Mouse (Mus musculus) liver, adult 2 months (tissue): ENCODE measurements around the gene Tmem41b.

ENCODE experiments used
- CTCF ChIP-seq: fragments of 200-500 bp; IDR thresholded peaks from 2 replicates; pipeline ENCODE4 v1.5.1; 2011; ENCODE audit warnings: low read depth, low read length, control low read depth
- POLR2A ChIP-seq: fragments of 200-500 bp; IDR thresholded peaks from 2 replicates; pipeline ENCODE4 v1.6.1; 2011; ENCODE audit warnings: low read length, control low read depth; ENCODE audit not compliant: insufficient read depth; ENCODE audit errors: extremely low read depth

DNA sequence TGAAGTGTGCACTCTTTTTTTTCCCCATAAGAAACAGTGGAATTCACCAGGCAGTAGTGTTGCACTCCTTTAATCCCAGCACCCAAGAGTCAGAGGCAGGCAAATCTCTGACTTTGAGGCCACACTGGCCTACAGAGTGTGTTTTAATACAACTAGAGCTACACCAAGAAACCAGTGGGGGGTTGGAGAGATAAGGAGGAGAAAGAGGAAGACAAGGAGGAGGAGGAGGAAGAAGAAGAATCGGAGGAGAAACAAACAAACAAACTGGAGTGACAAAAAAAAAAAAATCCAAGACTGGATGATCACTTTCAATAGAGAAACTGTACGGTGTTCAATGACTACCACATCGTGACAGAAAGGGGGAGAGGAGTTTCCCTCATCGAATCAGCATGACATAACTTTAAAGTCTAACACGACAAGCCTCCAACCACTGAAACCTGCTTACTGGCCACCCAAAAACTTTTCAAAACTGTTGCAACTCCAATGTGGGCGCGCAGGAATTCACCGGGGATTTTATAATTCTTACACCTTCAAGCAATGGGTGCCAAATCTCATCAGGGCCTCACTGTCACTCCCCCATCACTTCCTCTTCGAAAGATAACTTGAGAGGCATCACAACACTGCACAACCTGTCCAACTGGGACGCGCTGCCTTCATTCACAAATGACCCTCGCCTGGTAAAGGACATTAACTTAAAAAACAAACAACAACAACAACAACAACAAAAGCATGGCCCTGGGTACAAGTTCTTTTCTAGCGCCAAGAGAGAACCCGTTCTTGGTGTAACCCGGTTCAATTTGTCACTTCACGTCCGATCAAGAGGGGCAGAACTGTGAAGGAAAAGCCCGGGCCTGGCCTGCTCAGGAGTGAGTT, 27.6 kb downstream of the Tmem41b start:
- TF ChIP-seq CTCF (no peak), POLR2A (no peak)
